Mouse (Mus musculus): ENCODE results near the gene Vmn1r26. TPM values are rescaled to one million over a fixed set of nuclear protein-coding genes. Genes with fewer than 3 reads are reported as not detected.
"Not testable (repeated sequence)": the region's sequence is repeated elsewhere in the genome, so short reads cannot be mapped to it uniquely, and the experiment has no call there.

Vmn1r26 gene
- total RNA-seq (2021), result not detected
- long read RNA-seq, experiment 1, result 0 reads
- long read RNA-seq, experiment 2, result 0 reads

GRCm38 (mm10) chr6:58015059-58015458 is at the start of gene Vmn1r26:
Vmn1r26 (minus strand) TSS chr6:58015159.
- no peak for DNase-seq (ENCODE audit: low spot score in 2 of 2)

- DNase-seq (ENCODE audit: low spot score in 2 of 2), result no peak
Observed at GRCm38 (mm10) chr6:58044025-58044424, 29.1 kb upstream of the Vmn1r26 start.

- not testable (repeated sequence) for DNase-seq (ENCODE audit: low spot score in 2 of 2)
Observed at GRCm38 (mm10) chr6:58017478-58017877, 2.5 kb upstream of the Vmn1r26 start.

GRCm38 (mm10) chr6:57980710-57981109 is 34.2 kb downstream of the Vmn1r26 start, which contains the start of gene Vmn1r25:
Vmn1r25 (minus strand) TSS chr6:57980810.
- DNase-seq (ENCODE audit: low spot score in 2 of 2), result no peak

GRCm38 (mm10) chr6:57961403-57961802 is 53.6 kb downstream of the Vmn1r26 start, which contains the start of gene Vmn1r24:
Vmn1r24 (minus strand) TSS chr6:57961503.
- not testable (repeated sequence) for DNase-seq (ENCODE audit: low spot score in 2 of 2)

Other genes starting within 250 kb of the Vmn1r26 start
- gene Vopp1, start 190.0 kb downstream of the Vmn1r26 start, total RNA-seq (2021), result 10 to 100 TPM; 16.0 to 16.3 TPM
- gene Vmn1r21, start 164.8 kb downstream of the Vmn1r26 start, total RNA-seq (2021), result not detected
- gene Vmn1r22, start 107.1 kb downstream of the Vmn1r26 start, total RNA-seq (2021), result not detected
- gene Vmn1r23, start 88.3 kb downstream of the Vmn1r26 start, total RNA-seq (2021), result not detected
- not detected for gene Vmn1r24, start 53.7 kb downstream of the Vmn1r26 start, total RNA-seq (2021)
- not detected for gene Vmn1r25, start 34.3 kb downstream of the Vmn1r26 start, total RNA-seq (2021)
- gene Vmn1r27, start 203.7 kb upstream of the Vmn1r26 start, total RNA-seq (2021), result not detected
- gene Vmn1r28, start 246.9 kb upstream of the Vmn1r26 start, total RNA-seq (2021), result not detected

Data from adrenal gland, adult 18-20 months (tissue).